Mouse (Mus musculus) CD4-positive, CD25-positive, alpha-beta regulatory T cell, adult 2 months (primary cell): ENCODE results near the gene Myt1l.

Experiments used
- DNase-seq: peaks from one replicate; pipeline ENCODE4 v3.0.0-alpha.2; 2012; ENCODE audit warnings: low read depth, low spot score

The Myt1l gene

GRCm38 (mm10) chr12:29897533-29898085 is 369.4 kb downstream of the Myt1l start:
- no peak for DNase-seq

- DNase-seq: no peak
Observed at GRCm38 (mm10) chr12:29904101-29904874, 376.1 kb downstream of the Myt1l start.

GRCm38 (mm10) chr12:29907056-29907455 is 378.9 kb downstream of the Myt1l start:
- DNase-seq: no peak

GRCm38 (mm10) chr12:29916139-29916538 is 388.0 kb downstream of the Myt1l start:
- DNase-seq: no peak

- no peak for DNase-seq
Observed at GRCm38 (mm10) chr12:29916807-29917206, 388.6 kb downstream of the Myt1l start.

GRCm38 (mm10) chr12:29920298-29920697 is 392.1 kb downstream of the Myt1l start:
- no peak for DNase-seq

- DNase-seq: no peak
Observed at GRCm38 (mm10) chr12:29921481-29921880, 393.3 kb downstream of the Myt1l start.

GRCm38 (mm10) chr12:29926896-29927295 is 398.7 kb downstream of the Myt1l start:
- no peak for DNase-seq

- DNase-seq: no peak
Observed at GRCm38 (mm10) chr12:29930591-29930990, 402.4 kb downstream of the Myt1l start.

GRCm38 (mm10) chr12:29932951-29933350 is 404.8 kb downstream of the Myt1l start:
- no peak for DNase-seq

GRCm38 (mm10) chr12:29933501-29933900 is 405.3 kb downstream of the Myt1l start:
- no peak for DNase-seq

GRCm38 (mm10) chr12:29934120-29934581 is 406.0 kb downstream of the Myt1l start:
- no peak for DNase-seq

- DNase-seq: no peak
Observed at GRCm38 (mm10) chr12:29937308-29937707, 409.1 kb downstream of the Myt1l start, which contains the start of gene Pxdn. Pxdn (plus strand) TSS chr12:29937608.

GRCm38 (mm10) chr12:29937851-29938375 is 409.7 kb downstream of the Myt1l start:
- DNase-seq: no peak

GRCm38 (mm10) chr12:29938376-29939041 is 410.3 kb downstream of the Myt1l start:
- no peak for DNase-seq

- DNase-seq: no peak
Observed at GRCm38 (mm10) chr12:29939261-29939671, 411.1 kb downstream of the Myt1l start.

GRCm38 (mm10) chr12:29942435-29942834 is 414.3 kb downstream of the Myt1l start:
- no peak for DNase-seq

- DNase-seq: no peak
Observed at GRCm38 (mm10) chr12:29944650-29945049, 416.5 kb downstream of the Myt1l start.

- DNase-seq: no peak
Observed at GRCm38 (mm10) chr12:29945182-29945743, 417.1 kb downstream of the Myt1l start.

- no peak for DNase-seq
Observed at GRCm38 (mm10) chr12:29951043-29951442, 422.9 kb downstream of the Myt1l start.

GRCm38 (mm10) chr12:29951485-29951884 is 423.3 kb downstream of the Myt1l start:
- no peak for DNase-seq

- no peak for DNase-seq
Observed at GRCm38 (mm10) chr12:29952102-29952501, 423.9 kb downstream of the Myt1l start.
